Mouse (Mus musculus): ENCODE measurements around the gene Sgsm1. TPM values are rescaled to one million over a fixed set of nuclear protein-coding genes. Genes with fewer than 3 reads are reported as not detected.

The Sgsm1 gene
- polyA plus RNA-seq, 1 experiment, result 0.08 TPM

DNA sequence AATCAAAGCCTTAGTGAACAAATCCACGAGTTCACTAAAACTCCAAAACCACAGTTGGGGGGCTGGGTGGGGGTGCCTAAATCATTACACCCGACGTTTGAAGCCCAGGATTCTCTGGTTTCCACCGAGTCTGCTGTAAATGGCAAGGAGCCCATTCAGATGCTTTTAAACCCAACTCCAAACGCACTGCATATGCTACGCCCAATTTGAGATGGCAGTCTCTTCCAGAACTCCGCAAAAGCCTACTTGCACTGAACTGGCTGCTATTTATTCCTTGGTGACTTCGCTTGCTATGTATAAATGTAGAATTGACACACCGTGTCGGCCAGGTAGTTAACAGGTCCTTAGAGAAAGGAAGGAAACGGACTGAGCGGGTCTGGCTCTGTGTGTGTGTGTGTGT is 115.1 kb downstream of the Sgsm1 start:
- Histone ChIP-seq H3K27ac (ENCODE audit: insufficient read depth, low read length) (no peak overlapping the region), H3K27me3 (ENCODE audit: control insufficient read depth, insufficient read depth, low read length) (no peaks in the 10 kb centered on the region), H3K4me1 (ENCODE audit: control insufficient read depth, insufficient read depth, insufficient read length) (no peaks in the 10 kb centered on the region), H3K36me3 (ENCODE audit: control insufficient read depth, insufficient read depth, low read length) (no peaks in the 10 kb centered on the region), H3K4me3 (ENCODE audit: extremely low read depth, insufficient read depth, insufficient read length) (no peak overlapping the region)
- no peak for DNase-seq (ENCODE audit: low read depth in 1 of 2, low spot score in 2 of 2)
- 71% methylated on average over 12 of the region's 12 CpGs for WGBS
- TF ChIP-seq POLR2A (IDR thresholded peaks at IDR 0.05; ENCODE audit: low read depth, low read length) (no peak), CTCF (IDR thresholded peaks at IDR 0.05; ENCODE audit: extremely low read depth, insufficient read depth, insufficient read length, insufficient replicate concordance) (no peak)

GRCm38 (mm10) chr5:113193762-113194161 is 116.8 kb downstream of the Sgsm1 start:
- Histone ChIP-seq H3K27ac (ENCODE audit: insufficient read depth, low read length) (no peak overlapping the region), H3K36me3 (ENCODE audit: control insufficient read depth, insufficient read depth, low read length) (no peaks in the 10 kb centered on the region), H3K4me3 (ENCODE audit: extremely low read depth, insufficient read depth, insufficient read length) (no peak overlapping the region), H3K27me3 (ENCODE audit: control insufficient read depth, insufficient read depth, low read length) (no peaks in the 10 kb centered on the region), H3K4me1 (ENCODE audit: control insufficient read depth, insufficient read depth, insufficient read length) (no peaks in the 10 kb centered on the region)
- no peak for DNase-seq (ENCODE audit: low read depth in 1 of 2, low spot score in 2 of 2)
- TF ChIP-seq CTCF (IDR thresholded peaks at IDR 0.05; ENCODE audit: extremely low read depth, insufficient read depth, insufficient read length, insufficient replicate concordance), result no peak
- no peak for TF ChIP-seq POLR2A (IDR thresholded peaks at IDR 0.05; ENCODE audit: low read depth, low read length)
- WGBS, result 89% methylated on average over 18 of the region's 18 CpGs

Other genes with a start within 250 kb of the Sgsm1 start
- not detected in 2 replicates for gene Crybb2, start 240.7 kb downstream of the Sgsm1 start, polyA plus RNA-seq (2012; rRNA removed)
- gene Crybb3, start 229.2 kb downstream of the Sgsm1 start, polyA plus RNA-seq (2012; rRNA removed), result 1.7 and 2.7 TPM in 2 replicates
- 5.1 and 6.2 TPM in 2 replicates for gene 2900026A02Rik, start 89.5 kb downstream of the Sgsm1 start, polyA plus RNA-seq (2012; rRNA removed)
- not detected in 2 replicates for gene Tmem211, start 83.9 kb downstream of the Sgsm1 start, polyA plus RNA-seq (2012; rRNA removed)
- gene Aym1, start 46.5 kb upstream of the Sgsm1 start, polyA plus RNA-seq (2012; rRNA removed), result not detected in 2 replicates
- 1.2 and 1.5 TPM in 2 replicates for gene Wscd2, start 179.5 kb upstream of the Sgsm1 start, polyA plus RNA-seq (2012; rRNA removed)